Mouse (Mus musculus) kidney, embryonic 14.5 days (tissue): Measurements from ENCODE around the gene Pam. TPM values are rescaled to one million over a fixed set of nuclear protein-coding genes. Genes with fewer than 3 reads are reported as not detected.
A peak's percentile ranks its signal among the peaks of the same experiment; 100 is the strongest.

Experiments used
- ATAC-seq: fragments of 200-750 bp; cut with Nextera tagmentation; 2 replicates; pipeline ENCODE4 v1.8.0; 2017; ENCODE audit warnings: moderate number of reproducible peaks, mild to moderate bottlenecking, moderate TSS enrichment, moderate library complexity; ENCODE audit not compliant: low FRiP score, low TSS enrichment
- H3K27ac ChIP-seq: fragments of 300-500 bp; sonication (generic); 2 replicates; pipeline ENCODE4 v1.5.1; 2014; ENCODE audit warnings: low read depth, mild to moderate bottlenecking, low read length, moderate library complexity, mixed read lengths
- H3K27me3 ChIP-seq: fragments of 300-500 bp; sonication (generic); 2 replicates; pipeline ENCODE4 v1.6.1; 2014; ENCODE audit warnings: mild to moderate bottlenecking, low read length; ENCODE audit not compliant: control insufficient read depth, insufficient read depth
- H3K36me3 ChIP-seq: fragments of 300-500 bp; sonication (generic); 2 replicates; pipeline ENCODE4 v1.6.1; 2014; ENCODE audit warnings: low read length, mixed read lengths; ENCODE audit not compliant: control insufficient read depth, insufficient read depth
- H3K4me1 ChIP-seq: fragments of 300-500 bp; sonication (generic); 2 replicates; pipeline ENCODE4 v1.6.1; 2014; ENCODE audit warnings: low read length, mixed read lengths; ENCODE audit not compliant: control insufficient read depth, insufficient read depth
- H3K4me2 ChIP-seq: fragments of 300-500 bp; sonication (generic); replicated peaks from 2 replicates; pipeline ENCODE4 v1.6.1; 2014; ENCODE audit warnings: low read depth, mild to moderate bottlenecking, low read length
- H3K4me3 ChIP-seq: fragments of 300-500 bp; sonication (generic); 2 replicates; pipeline ENCODE4 v1.5.1; 2014; ENCODE audit warnings: mild to moderate bottlenecking, low read length
- H3K9ac ChIP-seq: fragments of 300-500 bp; sonication (generic); 2 replicates; pipeline ENCODE4 v1.6.1; 2014; ENCODE audit warnings: low read depth, mild to moderate bottlenecking, low read length, moderate library complexity
- H3K9me3 ChIP-seq: fragments of 300-500 bp; sonication (generic); 2 replicates; pipeline ENCODE4 v1.6.1; 2016; ENCODE audit warnings: low read length; ENCODE audit not compliant: control insufficient read depth
- WGBS: fragments of 180-500 bp; shearing (Covaris S2); extraction: QIAGEN DNeasy Blood & Tissue Kit; methylation state at CpG from one replicate; pipeline ENCODE4 v1.1.7; 2014; 5-methylcytosine and 5-hydroxymethylcytosine counted together
- polyA plus RNA-seq: library from polyadenylated mRNA; unstranded; fragments of >200 nt; fragmentation: Nextera tagmentation; extraction: Ambion mirVana; gene quantifications from 2 replicates; pipeline ENCODE4 v1.2.1, GENCODE M21; 2014

The Pam gene
- polyA plus RNA-seq, 1 experiment from 2014 or later: 31.9 TPM

- ATAC-seq: no peak
Observed at GRCm38 (mm10) chr1:97909561-97909960, 185.9 kb downstream of the Pam start.

GRCm38 (mm10) chr1:97908736-97909135 lies 186.7 kb downstream of the Pam start:
- H3K36me3 ChIP-seq: no peaks in the 10 kb centered on the region
- no peaks in the 10 kb centered on the region for H3K4me1 ChIP-seq
- H3K9ac ChIP-seq: no peak overlapping the region
- ATAC-seq: no peak
- no peaks in the 10 kb centered on the region for H3K9me3 ChIP-seq
- no peaks in the 10 kb centered on the region for H3K27me3 ChIP-seq
- no peak overlapping the region for H3K27ac ChIP-seq
- H3K4me3 ChIP-seq: no peak overlapping the region
- no peak overlapping the region for H3K4me2 ChIP-seq
- WGBS: 88% methylated on average over 4 of the region's 4 CpGs

More at GRCm38 (mm10) chr1:97909561-97909960, 185.9 kb downstream of the Pam start:
- WGBS: 14% methylated on average over 5 of the region's 5 CpGs
- Histone ChIP-seq H3K27me3 (no peaks in the 10 kb centered on the region), H3K9me3 (no peaks in the 10 kb centered on the region), H3K4me2 (no peak overlapping the region), H3K4me3 (no peak overlapping the region), H3K4me1 (no peaks in the 10 kb centered on the region), H3K9ac (no peak overlapping the region), H3K27ac (no peak overlapping the region), H3K36me3 (no peaks in the 10 kb centered on the region)

DNA sequence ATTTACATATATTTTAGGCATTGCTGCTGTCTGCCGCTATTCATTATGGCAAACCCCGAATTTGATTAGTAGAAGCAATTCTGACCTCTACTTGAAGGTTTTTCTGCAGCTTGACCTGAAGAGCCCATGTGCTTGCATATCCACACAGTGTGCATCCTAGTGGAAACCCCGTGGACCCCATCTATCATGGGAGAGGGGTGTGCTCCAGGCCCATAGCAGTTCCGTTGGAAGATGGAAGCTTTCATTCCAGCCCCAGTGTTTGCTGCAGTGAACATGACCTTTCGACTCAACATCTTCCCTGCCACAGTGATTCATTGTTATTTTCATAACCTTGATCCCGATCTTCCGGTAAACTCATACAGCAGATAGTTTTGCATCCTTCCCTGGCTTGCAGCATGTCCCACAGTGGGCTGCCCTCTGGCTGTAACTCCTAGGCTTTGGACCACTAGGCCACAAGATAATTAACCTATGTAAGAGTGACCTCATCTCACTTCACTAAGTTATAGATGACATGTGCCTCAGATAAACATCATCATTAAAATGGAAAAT lies 191.5 kb downstream of the Pam start:
- 33% methylated on average over 7 of the region's 7 CpGs for WGBS
- no peaks in the 10 kb centered on the region for H3K9me3 ChIP-seq

DNA sequence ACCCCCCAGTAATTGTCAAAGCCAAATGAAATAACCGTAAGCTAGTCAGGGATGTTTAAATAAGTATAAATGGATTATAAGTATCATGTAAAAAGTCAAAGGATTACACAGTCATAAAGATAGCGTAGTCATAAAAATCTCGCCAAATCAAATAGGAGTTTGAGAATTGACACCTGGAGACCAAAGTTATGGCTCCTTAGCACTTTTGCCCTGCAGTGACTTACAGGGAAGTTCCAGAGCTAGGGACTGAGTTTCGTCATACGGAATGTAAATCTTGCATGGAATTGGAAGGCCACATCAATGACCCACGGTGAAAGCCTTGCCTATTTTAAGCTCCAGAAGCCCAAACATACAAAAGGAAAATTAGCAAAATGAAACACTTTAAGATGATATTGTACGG lies 192.6 kb downstream of the Pam start:
- H3K9me3 ChIP-seq: no peaks in the 10 kb centered on the region
- 70% methylated on average over 7 of the region's 7 CpGs for WGBS
- H3K27ac ChIP-seq: no peak overlapping the region
- no peak overlapping the region for H3K4me2 ChIP-seq
- no peak overlapping the region for H3K4me3 ChIP-seq
- H3K9ac ChIP-seq: no peak overlapping the region
- H3K36me3 ChIP-seq: no peaks in the 10 kb centered on the region
- H3K4me1 ChIP-seq: no peaks in the 10 kb centered on the region
- H3K27me3 ChIP-seq: no peaks in the 10 kb centered on the region
- ATAC-seq: no peak

More for the DNA sequence above, 191.5 kb downstream of the Pam start:
- ATAC-seq: peak; percentile 86
- no peaks in the 10 kb centered on the region for H3K36me3 ChIP-seq
- no peak overlapping the region for H3K4me2 ChIP-seq
- H3K27me3 ChIP-seq: no peaks in the 10 kb centered on the region
- H3K4me1 ChIP-seq: no peaks in the 10 kb centered on the region
- no peak overlapping the region for H3K9ac ChIP-seq
- H3K27ac ChIP-seq: no peak overlapping the region
- no peak overlapping the region for H3K4me3 ChIP-seq

DNA sequence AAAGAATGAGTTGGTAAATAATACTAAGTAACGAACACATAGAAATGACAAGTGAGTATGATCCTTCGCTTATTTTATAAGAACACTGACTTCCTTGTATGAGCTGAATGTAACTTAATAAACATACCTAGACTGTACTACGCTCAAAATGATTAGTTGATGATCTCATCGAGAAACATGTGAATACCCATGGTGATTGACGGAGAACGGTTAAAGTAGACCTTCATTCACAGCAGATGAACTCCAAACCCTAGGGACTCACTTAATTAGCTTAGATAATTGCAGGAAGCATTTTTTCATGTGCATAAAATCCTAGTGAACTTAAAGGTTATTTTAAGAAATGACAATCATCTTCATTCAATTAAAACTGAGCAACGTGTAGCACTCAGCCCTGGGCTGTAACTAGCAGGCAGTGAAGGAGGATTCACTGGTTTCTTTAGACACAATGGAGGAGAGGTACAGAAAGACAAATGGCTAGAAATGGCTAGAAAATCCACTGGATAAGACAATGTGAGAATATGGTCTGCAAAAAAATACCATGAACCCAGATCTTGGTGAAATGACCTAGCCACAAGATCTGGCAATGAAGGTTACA lies 194.8 kb downstream of the Pam start:
- Histone ChIP-seq H3K27me3 (no peaks in the 10 kb centered on the region), H3K36me3 (no peaks in the 10 kb centered on the region), H3K4me1 (no peaks in the 10 kb centered on the region), H3K27ac (no peak overlapping the region), H3K4me3 (no peak overlapping the region), H3K9ac (no peak overlapping the region), H3K4me2 (no peak overlapping the region), H3K9me3 (no peaks in the 10 kb centered on the region)
- no peak for ATAC-seq
- 86% methylated on average over 7 of the region's 7 CpGs for whole genome bisulfite sequencing

DNA sequence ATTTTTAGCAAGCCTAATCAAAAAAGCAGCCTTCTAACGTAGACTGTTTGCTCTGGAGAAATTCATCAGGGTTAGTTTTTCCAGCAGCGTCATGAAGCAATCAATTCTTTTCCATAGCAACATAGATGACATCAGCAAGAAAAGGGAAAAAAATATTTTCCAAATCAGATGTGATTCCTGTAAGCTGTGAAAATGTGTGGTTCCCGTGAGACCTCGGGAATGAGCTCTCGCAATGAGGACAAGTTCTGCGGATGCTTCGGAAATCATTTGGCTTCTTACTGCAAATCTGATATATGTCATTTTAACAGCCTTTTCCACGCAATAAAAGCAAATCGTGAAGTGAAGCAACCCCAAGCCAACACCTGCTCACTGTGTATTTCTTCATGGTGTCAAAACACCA lies 207.9 kb downstream of the Pam start:
- H3K4me3 ChIP-seq: no peak overlapping the region
- no peaks in the 10 kb centered on the region; the same call in 1 of the 2 replicates for H3K36me3 ChIP-seq
- no peak overlapping the region for H3K4me2 ChIP-seq
- no peaks in the 10 kb centered on the region for H3K4me1 ChIP-seq
- WGBS: 85% methylated on average over 9 of the region's 9 CpGs
- no peak overlapping the region for H3K27ac ChIP-seq
- H3K9me3 ChIP-seq: no peaks in the 10 kb centered on the region
- ATAC-seq: no peak
- no peak overlapping the region for H3K9ac ChIP-seq
- no peaks in the 10 kb centered on the region for H3K27me3 ChIP-seq

DNA sequence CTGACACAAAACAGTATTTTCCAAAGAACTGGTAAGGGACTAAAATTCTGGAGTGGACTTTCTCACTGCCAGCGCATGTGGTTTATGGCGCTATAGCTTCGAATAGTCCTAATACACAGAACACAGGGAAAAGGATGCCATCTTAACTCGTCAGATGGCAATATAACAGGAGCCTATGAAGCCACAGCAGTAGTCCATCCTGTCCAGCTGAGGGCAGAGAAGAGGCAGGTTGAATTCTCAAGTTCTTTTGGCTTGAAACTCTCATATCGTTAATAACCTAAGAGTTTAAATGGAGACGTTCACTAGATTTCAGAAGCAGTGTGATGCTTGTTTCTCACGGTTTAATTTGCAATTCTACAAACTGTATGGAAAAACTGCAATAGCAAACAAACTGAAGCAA lies 211.9 kb downstream of the Pam start:
- Histone ChIP-seq H3K27ac (no peak overlapping the region), H3K9me3 (no peaks in the 10 kb centered on the region), H3K4me2 (no peak overlapping the region), H3K4me3 (no peak overlapping the region), H3K9ac (no peak overlapping the region), H3K27me3 (no peaks in the 10 kb centered on the region), H3K36me3 (no peaks in the 10 kb centered on the region; the same call in 1 of the 2 replicates), H3K4me1 (no peaks in the 10 kb centered on the region)
- no peak for ATAC-seq
- WGBS: 86% methylated on average over 7 of the region's 7 CpGs

GRCm38 (mm10) chr1:97877037-97877436 lies 218.4 kb downstream of the Pam start:
- H3K27ac ChIP-seq: no peak overlapping the region
- H3K9ac ChIP-seq: no peak overlapping the region
- no peak overlapping the region for H3K4me3 ChIP-seq
- H3K9me3 ChIP-seq: no peaks in the 10 kb centered on the region
- H3K4me2 ChIP-seq: no peak overlapping the region
- no peak for ATAC-seq
- H3K36me3 ChIP-seq: no peaks in the 10 kb centered on the region
- no peaks in the 10 kb centered on the region for H3K4me1 ChIP-seq
- no peaks in the 10 kb centered on the region for H3K27me3 ChIP-seq

GRCm38 (mm10) chr1:97873490-97874054 lies 221.9 kb downstream of the Pam start:
- Histone ChIP-seq H3K9ac (no peak overlapping the region), H3K36me3 (no peaks in the 10 kb centered on the region), H3K4me2 (no peak overlapping the region), H3K9me3 (no peaks in the 10 kb centered on the region), H3K4me1 (no peaks in the 10 kb centered on the region), H3K4me3 (no peak overlapping the region), H3K27ac (no peak overlapping the region), H3K27me3 (no peaks in the 10 kb centered on the region)
- ATAC-seq: no peak
- 97% methylated on average over 2 of the region's 2 CpGs for WGBS
